Mouse (Mus musculus) ES-E14 (cell line): Measurements from ENCODE around the gene Gm30302. TPM values are rescaled to one million over a fixed set of nuclear protein-coding genes. Genes with fewer than 3 reads are reported as not detected.

Experiments used
- DNase-seq: peaks from one replicate; pipeline ENCODE4 v3.0.0-alpha.2; 2013; ENCODE audit warnings: low read depth, low spot score
- H3K27ac ChIP-seq: 2 replicates; pipeline ENCODE4 v1.5.1; 2012; ENCODE audit warnings: low read depth, mild to moderate bottlenecking, low read length, moderate library complexity, mixed read lengths; ENCODE audit not compliant: poor library complexity, insufficient read depth, severe bottlenecking
- H3K36me3 ChIP-seq: 2 replicates; pipeline ENCODE4 v1.6.1; 2012; ENCODE audit warnings: mild to moderate bottlenecking, low read length, moderate library complexity, mixed read lengths; ENCODE audit not compliant: control insufficient read depth, poor library complexity, insufficient read depth, severe bottlenecking
- H3K4me1 ChIP-seq, 2 experiments: fragments of 150-350 bp in 1 of 2; sonication (generic) in 1 of 2; 2 replicates each; pipeline ENCODE4 v1.6.1; 2012; ENCODE audit warnings: low read length in 2 of 2, mild to moderate bottlenecking in 1 of 2, mixed read lengths in 1 of 2; ENCODE audit not compliant: control insufficient read depth in 2 of 2, insufficient read depth in 2 of 2, poor library complexity in 1 of 2
- H3K4me3 ChIP-seq, 2 experiments: fragments of 150-350 bp in 1 of 2; sonication (generic) in 1 of 2; 2 replicates each; pipeline ENCODE4 v1.5.1; 2012; ENCODE audit warnings: low read length in 2 of 2, low read depth in 1 of 2, mild to moderate bottlenecking in 1 of 2, mixed read lengths in 1 of 2; ENCODE audit not compliant: insufficient read depth in 1 of 2, poor library complexity in 1 of 2, severe bottlenecking in 1 of 2
- H3K9ac ChIP-seq: 2 replicates; pipeline ENCODE4 v1.6.1; 2012; ENCODE audit warnings: low read depth, mild to moderate bottlenecking, low read length, mixed read lengths; ENCODE audit not compliant: poor library complexity, insufficient read depth, severe bottlenecking
- H3K9me3 ChIP-seq: fragments of 150-350 bp; sonication (generic); 2 replicates; pipeline ENCODE4 v1.6.1; 2012; ENCODE audit warnings: low read depth, mild to moderate bottlenecking, low read length; ENCODE audit not compliant: control insufficient read depth, insufficient read depth
- CHD2 ChIP-seq: IDR thresholded peaks from 2 replicates; pipeline ENCODE4 v1.6.1; 2014; ENCODE audit warnings: mild to moderate bottlenecking, low read depth, low read length, inconsistent platforms
- HCFC1 ChIP-seq: IDR thresholded peaks from 2 replicates; pipeline ENCODE4 v1.6.1; 2012; ENCODE audit warnings: low read length, inconsistent platforms, borderline replicate concordance; ENCODE audit not compliant: insufficient read depth
- MAFK ChIP-seq: IDR thresholded peaks from 2 replicates; pipeline ENCODE4 v1.6.1; 2014; ENCODE audit warnings: mild to moderate bottlenecking, low read depth, low read length, inconsistent platforms; ENCODE audit not compliant: insufficient read depth
- ZC3H11A ChIP-seq: IDR thresholded peaks from 2 replicates; pipeline ENCODE4 v1.6.1; 2012; ENCODE audit warnings: low read depth, mild to moderate bottlenecking, inconsistent platforms, low read length, borderline replicate concordance
- ZNF384 ChIP-seq: IDR thresholded peaks from 2 replicates; pipeline ENCODE4 v1.6.1; 2012; ENCODE audit warnings: low read depth, low read length, inconsistent platforms
- in situ Hi-C, 2 experiments: fragments of 600-800 bp; cut with MboI; formaldehyde crosslinking; loops; one replicate each; pipeline ENCODE4 v1.15.1; 2025; ENCODE audit warnings: low sequenced_read_pairs in 2 of 2, inconsistent platforms in 1 of 2; ENCODE audit not compliant: unreplicated experiment in 2 of 2
- total RNA-seq: library from RNA; depleted of rRNA; stranded (reverse); fragments of 300-350 nt; gene quantifications from 2 replicates; pipeline ENCODE4 v1.2.3, GENCODE M21; 2012; rRNA removed

The Gm30302 gene
- not detected in 2 replicates for total RNA-seq

DNA sequence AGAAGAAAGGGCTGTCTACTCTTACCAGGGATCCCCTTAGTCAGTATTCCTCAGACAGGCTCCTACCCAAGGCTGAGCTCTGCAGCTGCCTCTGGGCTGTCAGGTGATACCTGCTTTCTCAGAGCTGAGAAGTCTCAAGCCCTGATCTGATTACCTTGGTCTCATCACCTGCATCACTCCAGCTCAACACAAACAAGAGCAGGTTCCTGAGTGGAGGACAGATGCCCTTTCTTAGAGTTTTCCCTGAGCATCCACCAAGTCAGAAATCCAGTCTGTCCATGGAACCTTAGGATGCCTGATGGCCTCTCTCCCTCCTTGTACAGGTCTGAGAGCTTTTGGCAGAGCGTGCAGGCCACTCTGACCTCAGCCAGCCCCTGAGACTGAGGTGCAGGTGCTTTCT lies at the start of gene Gm30302:
Gene Gm30302, minus strand, starts transcription at position 101 of the 400 bp plus-strand sequence.
- no peaks in the 10 kb centered on the region for H3K36me3 ChIP-seq
- in situ Hi-C loops: no loop called here
- H3K4me1 ChIP-seq: no peaks in the 10 kb centered on the region
- no peaks in the 10 kb centered on the region for H3K9me3 ChIP-seq
- DNase-seq: no peak
- H3K4me3 ChIP-seq: no peak within 1 kb of the TSS
- H3K27ac ChIP-seq: no peak within 1 kb of the TSS
- no peak within 1 kb of the TSS for H3K9ac ChIP-seq
- TF ChIP-seq ZNF384 (no peak), ZC3H11A (no peak), CHD2 (no peak), HCFC1 (no peak), MAFK (no peak)

DNA sequence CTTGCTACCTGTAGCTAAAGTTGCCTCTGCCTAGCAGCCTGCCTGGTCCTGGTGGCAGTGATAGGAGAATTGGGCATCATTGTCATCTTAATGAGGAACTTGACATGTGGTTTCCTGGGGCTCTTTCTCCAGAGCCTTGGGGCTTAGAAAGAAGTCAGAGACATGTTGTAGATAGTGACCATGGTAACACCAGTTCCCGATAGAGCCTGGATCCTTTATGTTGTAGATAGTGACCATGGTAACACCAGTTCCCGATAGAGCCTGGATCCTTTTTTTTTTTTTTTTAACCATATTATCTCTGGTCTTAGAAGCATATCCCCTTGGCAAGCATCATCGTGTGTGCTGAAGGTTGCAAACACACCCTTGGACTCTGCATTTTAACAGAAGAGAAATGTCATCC lies 48.0 kb upstream of the Gm30302 start:
- Histone ChIP-seq H3K4me1 (no peaks in the 10 kb centered on the region), H3K9me3 (no peaks in the 10 kb centered on the region), H3K36me3 (no peaks in the 10 kb centered on the region), H3K4me3 (no peak overlapping the region), H3K9ac (no peak overlapping the region), H3K27ac (no peak overlapping the region)
- TF ChIP-seq ZNF384 (no peak), HCFC1 (no peak), ZC3H11A (no peak), CHD2 (no peak), MAFK (no peak)
- no peak for DNase-seq
- in situ Hi-C loops: no loop called here

- DNase-seq: no peak
- no peaks in the 10 kb centered on the region for H3K4me1 ChIP-seq
- no peaks in the 10 kb centered on the region for H3K9me3 ChIP-seq
- H3K27ac ChIP-seq: no peak overlapping the region
- H3K9ac ChIP-seq: no peak overlapping the region
- in situ Hi-C loops: no loop called here
- H3K4me3 ChIP-seq: no peak overlapping the region
- TF ChIP-seq HCFC1: no peak
- no peak for TF ChIP-seq MAFK
- TF ChIP-seq ZC3H11A: no peak
- H3K36me3 ChIP-seq: no peaks in the 10 kb centered on the region
Measured at GRCm38 (mm10) chr13:49846141-49846540, 47.3 kb upstream of the Gm30302 start.

GRCm38 (mm10) chr13:49845663-49846062 lies 46.9 kb upstream of the Gm30302 start:
- TF ChIP-seq ZNF384: no peak
- TF ChIP-seq MAFK: no peak
- no peak for TF ChIP-seq CHD2
- no peak for TF ChIP-seq HCFC1
- no peak for TF ChIP-seq ZC3H11A
- in situ Hi-C loops: no loop called here
- DNase-seq: no peak

GRCm38 (mm10) chr13:49844071-49844470 lies 45.3 kb upstream of the Gm30302 start:
- H3K36me3 ChIP-seq: no peaks in the 10 kb centered on the region
- H3K9ac ChIP-seq: no peak overlapping the region
- no peak for DNase-seq
- no peak overlapping the region for H3K4me3 ChIP-seq
- H3K27ac ChIP-seq: no peak overlapping the region
- H3K4me1 ChIP-seq: no peaks in the 10 kb centered on the region
- in situ Hi-C loops: no loop called here
- TF ChIP-seq MAFK (no peak), HCFC1 (no peak), ZC3H11A (no peak), CHD2 (no peak), ZNF384 (no peak)
- H3K9me3 ChIP-seq: no peaks in the 10 kb centered on the region

More at GRCm38 (mm10) chr13:49845663-49846062, 46.9 kb upstream of the Gm30302 start:
- no peak overlapping the region for H3K9ac ChIP-seq
- no peaks in the 10 kb centered on the region for H3K9me3 ChIP-seq
- no peak overlapping the region for H3K27ac ChIP-seq
- H3K36me3 ChIP-seq: no peaks in the 10 kb centered on the region
- H3K4me1 ChIP-seq: no peaks in the 10 kb centered on the region
- no peak overlapping the region for H3K4me3 ChIP-seq
